Comparison of ENCODE assay signal across 12 mouse cellular contexts in the genomic region with DNA sequence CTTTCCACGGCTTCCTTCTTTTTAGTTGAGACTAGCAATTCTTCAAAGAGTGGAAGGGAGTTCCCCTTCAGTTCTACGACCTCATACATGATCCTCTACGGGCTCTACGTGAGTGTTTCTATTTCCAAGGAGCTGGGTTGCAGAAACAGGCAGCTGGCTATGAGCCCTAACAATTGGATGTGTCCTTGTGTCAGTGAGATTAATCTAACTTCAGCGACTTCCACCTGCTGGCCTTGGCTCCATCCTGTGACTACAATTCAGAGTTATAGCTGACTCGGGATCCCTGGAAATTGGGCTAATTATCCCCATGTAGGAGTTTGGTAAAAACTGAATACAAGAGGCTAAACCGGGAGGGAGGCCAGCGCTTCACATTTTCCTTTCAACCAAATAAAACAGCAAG.
A peak's percentile ranks its signal among the peaks of the same experiment; 100 is the strongest.
DNase-seq lines count a peak whose midpoint lies in the region; ATAC-seq lines count a peak whose summit lies in the region.
"Had no signal": no experiment of that assay in that cellular context is flagged by ENCODE, and none has a peak within 500 bp of the region (broad histone marks: within the 10 kb centered on the region; RNA-seq: fewer than 3 reads in every experiment).

No protein-coding gene starts in this region.

- H3K4me3 ChIP-seq in embryonic facial prominence, embryonic 14.5 days (ENCODE audit: low read depth, low read length): no peak overlapping the region
- no peak overlapping the region for H3K4me3 ChIP-seq in embryonic facial prominence, embryonic 10.5 days
- H3K4me3 ChIP-seq in kidney, embryonic 14.5 days (ENCODE audit: low read length): no peak overlapping the region
- H3K4me3 ChIP-seq: hindbrain, embryonic 15.5 days; layer of hippocampus, adult 2 months had no signal

- DNase-seq in embryonic facial prominence, embryonic 14.5 days (ENCODE audit: low spot score): peak; percentile 35
- no peak for DNase-seq in embryonic facial prominence, embryonic 10.5 days (ENCODE audit: low spot score)
- peak; percentile 17 to 49 for DNase-seq in kidney, postnatal 25 days
- no peak for DNase-seq in right cerebral cortex, postnatal 14 days
- DNase-seq: right cerebral cortex, adult 18-20 months; thymus, postnatal 25 days had no signal

- H3K9ac ChIP-seq in embryonic facial prominence, embryonic 14.5 days (ENCODE audit: low read depth, low read length): no peak overlapping the region
- H3K9ac ChIP-seq in kidney, embryonic 14.5 days (ENCODE audit: low read depth, low read length): no peak overlapping the region
- H3K9ac ChIP-seq: hindbrain, embryonic 15.5 days had no signal

- no peaks in the 10 kb centered on the region for H3K9me3 ChIP-seq in embryonic facial prominence, embryonic 14.5 days (ENCODE audit: control insufficient read depth, low read length)
- no peaks in the 10 kb centered on the region for H3K9me3 ChIP-seq in embryonic facial prominence, embryonic 10.5 days
- H3K9me3 ChIP-seq in kidney, embryonic 14.5 days (ENCODE audit: control insufficient read depth, low read length): no peaks in the 10 kb centered on the region
- H3K9me3 ChIP-seq: hindbrain, embryonic 15.5 days had no signal

- no peak for ATAC-seq in embryonic facial prominence, embryonic 14.5 days (ENCODE audit: low read depth)
- ATAC-seq in kidney, embryonic 14.5 days (ENCODE audit: low FRiP score, low TSS enrichment): no peak
- ATAC-seq in CD4-positive, CD25-positive, alpha-beta regulatory T cell, adult 4 months: peak; percentile 59
- peak; percentile 46 for ATAC-seq in inflammation-experienced regulatory T-cells, adult 6 months
- ATAC-seq: midbrain, embryonic 16.5 days had no signal

- peaks cover 18% of the 10 kb centered on the region for H3K4me1 ChIP-seq in embryonic facial prominence, embryonic 14.5 days (ENCODE audit: control insufficient read depth, insufficient read depth, low read length)
- H3K4me1 ChIP-seq in embryonic facial prominence, embryonic 10.5 days: peaks cover 52% of the 10 kb centered on the region
- H3K4me1 ChIP-seq in kidney, embryonic 14.5 days (ENCODE audit: control insufficient read depth, insufficient read depth, low read length): peaks cover 35% of the 10 kb centered on the region

- no peaks in the 10 kb centered on the region for H3K27me3 ChIP-seq in embryonic facial prominence, embryonic 14.5 days (replicated peaks; ENCODE audit: control insufficient read depth, insufficient read depth, low read length)
- H3K27me3 ChIP-seq in embryonic facial prominence, embryonic 10.5 days (replicated peaks; ENCODE audit: low read depth, poor library complexity, severe bottlenecking): peaks cover 28% of the 10 kb centered on the region; the same call in 1 of the 2 replicates
- H3K27me3 ChIP-seq in kidney, embryonic 14.5 days (ENCODE audit: control insufficient read depth, insufficient read depth, low read length): no peaks in the 10 kb centered on the region
- H3K27me3 ChIP-seq: hindbrain, embryonic 15.5 days had no signal

- no peak overlapping the region for H3K4me2 ChIP-seq in embryonic facial prominence, embryonic 14.5 days (ENCODE audit: low read depth, low read length)
- no peak overlapping the region for H3K4me2 ChIP-seq in kidney, embryonic 14.5 days (replicated peaks; ENCODE audit: low read depth, low read length)
- H3K4me2 ChIP-seq: hindbrain, embryonic 15.5 days had no signal

- no peaks in the 10 kb centered on the region for H3K36me3 ChIP-seq in embryonic facial prominence, embryonic 14.5 days (ENCODE audit: control insufficient read depth, insufficient read depth, low read length)
- H3K36me3 ChIP-seq in embryonic facial prominence, embryonic 10.5 days (replicated peaks): no peaks in the 10 kb centered on the region
- no peaks in the 10 kb centered on the region for H3K36me3 ChIP-seq in kidney, embryonic 14.5 days (ENCODE audit: control insufficient read depth, insufficient read depth, low read length)
- H3K36me3 ChIP-seq: hindbrain, embryonic 15.5 days had no signal

- no peak overlapping the region for H3K27ac ChIP-seq in embryonic facial prominence, embryonic 14.5 days (replicated peaks; ENCODE audit: low read depth, low read length)
- no peak overlapping the region for H3K27ac ChIP-seq in embryonic facial prominence, embryonic 10.5 days (replicated peaks)
- H3K27ac ChIP-seq in kidney, embryonic 14.5 days (ENCODE audit: low read depth, low read length): no peak overlapping the region
- H3K27ac ChIP-seq: hindbrain, embryonic 15.5 days; layer of hippocampus, adult 2 months had no signal

- 51% methylated on average over 8 of the region's 8 CpGs for WGBS in embryonic facial prominence, embryonic 14.5 days
- WGBS in embryonic facial prominence, embryonic 10.5 days: 81% methylated on average over 8 of the region's 8 CpGs
- WGBS in kidney, embryonic 14.5 days: 47% methylated on average over 8 of the region's 8 CpGs

Comparison
In these comparisons a context has a peak if more than half of its experiments do, and no peak if none do; other contexts are left out.
1. DNase-seq: peak in embryonic facial prominence, embryonic 14.5 days (single experiment) and kidney, postnatal 25 days (2 of 2); none in embryonic facial prominence, embryonic 10.5 days (single experiment) and right cerebral cortex, postnatal 14 days (single experiment).
2. ATAC-seq: peak in CD4-positive, CD25-positive, alpha-beta regulatory T cell, adult 4 months (single experiment) and inflammation-experienced regulatory T-cells, adult 6 months (single experiment); none in embryonic facial prominence, embryonic 14.5 days (single experiment) and kidney, embryonic 14.5 days (single experiment).